Mouse (Mus musculus) effector memory CD4-positive, alpha-beta T cell, adult 7 months (primary cell): ENCODE results near the gene Ldhd. TPM values are rescaled to one million over a fixed set of nuclear protein-coding genes. Genes with fewer than 3 reads are reported as not detected.

Experiments used
- polyA plus RNA-seq: library from polyadenylated mRNA; unstranded; fragments of 100-300 nt; shearing (Covaris generic); gene quantifications from one replicate; pipeline ENCODE4 v1.2.1, GENCODE M21; 2017

The Ldhd gene
- polyA plus RNA-seq = 0.39 TPM

GRCm38 (mm10) chr8:111630105-111630521, at the start of gene Ldhd:
Ldhd (minus strand) TSS chr8:111630374.

GRCm38 (mm10) chr8:111643264-111644141, 13.3 kb upstream of the Ldhd start, which contains the start of gene Zfp1:
Zfp1 (plus strand) TSS chr8:111643401.

Other genes starting within 250 kb of the Ldhd start
- gene Fa2h, start 236.6 kb downstream of the Ldhd start, polyA plus RNA-seq = not detected
- gene Wdr59, start 108.3 kb downstream of the Ldhd start, polyA plus RNA-seq = 2.7 TPM
- gene Znrf1, start 94.3 kb downstream of the Ldhd start, polyA plus RNA-seq = 128 TPM
- 13.3 TPM for gene Zfp1, start 13.0 kb upstream of the Ldhd start, polyA plus RNA-seq
- gene Ctrb1, start 60.6 kb upstream of the Ldhd start, polyA plus RNA-seq = not detected
- 0.29 TPM for gene Bcar1, start 113.4 kb upstream of the Ldhd start, polyA plus RNA-seq
- gene Cfdp1, start 223.9 kb upstream of the Ldhd start, polyA plus RNA-seq = 60.3 TPM
- gene Tmem170, start 246.4 kb upstream of the Ldhd start, polyA plus RNA-seq = 1.2 TPM